Mouse (Mus musculus): ENCODE measurements around the gene E030030I06Rik.
A peak's percentile ranks its signal among the peaks of the same experiment; 100 is the strongest.
"Not testable (repeated sequence)": the region's sequence is repeated elsewhere in the genome, so short reads cannot be mapped to it uniquely, and the experiment has no call there.

The E030030I06Rik gene

GRCm38 (mm10) chr10:22151863-22152640, 3.0 kb upstream of the E030030I06Rik start:
- DNase-seq (ENCODE audit: low spot score) = not testable (repeated sequence)

GRCm38 (mm10) chr10:22151056-22151862, 2.2 kb upstream of the E030030I06Rik start:
- DNase-seq (ENCODE audit: low spot score) = not testable (repeated sequence)

GRCm38 (mm10) chr10:22150593-22150992, 1.5 kb upstream of the E030030I06Rik start:
- DNase-seq (ENCODE audit: low spot score) = no peak

GRCm38 (mm10) chr10:22149691-22150465, 808 bp upstream of the E030030I06Rik start:
- peak; percentile 24 for DNase-seq (ENCODE audit: low spot score)

GRCm38 (mm10) chr10:22148441-22149072, 513 bp downstream of the E030030I06Rik start:
- peak; percentile 52 for DNase-seq (ENCODE audit: low spot score)

- no peak for DNase-seq (ENCODE audit: low spot score)
Observed at GRCm38 (mm10) chr10:22142926-22143325, 6.1 kb downstream of the E030030I06Rik start.

DNA sequence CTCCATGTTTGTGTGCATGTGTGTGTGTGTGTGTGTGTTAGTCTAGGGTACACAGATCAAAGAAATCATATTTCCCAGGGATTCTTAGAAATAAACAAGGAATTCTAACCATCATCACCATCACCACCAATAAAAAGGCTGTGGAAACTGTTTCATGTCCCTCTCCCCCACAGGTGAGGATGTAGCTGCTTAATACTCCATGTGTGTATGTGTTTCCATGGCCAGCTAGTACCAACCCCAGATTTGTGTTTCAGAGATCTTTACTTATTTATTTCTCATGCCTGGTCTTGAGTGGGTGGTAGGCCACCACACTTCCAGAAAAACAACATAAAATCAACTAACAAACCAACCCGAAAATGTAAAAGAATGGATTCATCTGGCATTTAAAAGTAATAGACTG, 6.9 kb downstream of the E030030I06Rik start:
- not testable (repeated sequence) for DNase-seq (ENCODE audit: low spot score)

- DNase-seq (ENCODE audit: low spot score) = peak; percentile 52
Observed at GRCm38 (mm10) chr10:22140665-22141280, 8.3 kb downstream of the E030030I06Rik start.

- no peak for DNase-seq (ENCODE audit: low spot score)
Observed at GRCm38 (mm10) chr10:22074531-22074930, 74.5 kb downstream of the E030030I06Rik start.

DNA sequence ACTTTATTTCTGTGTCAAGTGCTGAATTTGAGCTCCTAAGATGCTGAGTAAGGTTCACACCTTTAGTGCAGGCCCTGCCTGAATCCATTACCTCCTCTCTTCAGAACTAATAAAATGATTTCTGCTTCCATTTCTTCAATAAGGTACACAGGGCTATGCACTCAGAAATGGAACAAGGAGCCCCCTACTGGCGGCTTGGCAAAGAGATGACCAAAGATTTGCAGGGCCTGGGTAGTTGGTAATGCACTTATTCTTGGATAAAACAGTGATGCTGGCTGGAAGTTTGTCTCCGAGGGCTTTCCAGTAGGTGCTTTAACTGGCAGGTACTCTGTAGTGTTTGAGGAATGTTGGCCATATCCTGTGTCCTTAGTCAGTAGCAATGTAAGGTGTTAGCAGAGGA, 76.3 kb downstream of the E030030I06Rik start:
- DNase-seq (ENCODE audit: low spot score) = no peak

DNA sequence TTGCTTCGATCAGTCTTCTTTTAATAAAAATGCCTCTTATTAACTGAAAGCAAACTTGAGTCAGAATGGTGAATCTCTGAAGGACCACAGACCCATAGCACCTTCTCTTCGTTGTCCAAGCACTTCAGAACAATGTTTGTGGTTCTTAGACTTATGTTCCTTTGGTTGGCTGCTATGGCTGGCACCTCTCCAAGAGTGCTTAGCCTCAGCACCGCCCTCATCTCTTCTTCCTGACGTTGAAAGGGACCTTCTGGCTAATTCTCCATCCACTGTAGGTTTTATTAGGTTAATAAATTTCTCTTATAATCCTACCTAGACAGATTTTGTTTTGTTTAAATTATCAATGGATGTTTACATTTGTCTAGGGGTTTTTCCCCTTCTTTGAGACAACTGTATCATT, 78.5 kb downstream of the E030030I06Rik start:
- no peak for DNase-seq (ENCODE audit: low spot score)

GRCm38 (mm10) chr10:22070168-22070567, 78.9 kb downstream of the E030030I06Rik start:
- DNase-seq (ENCODE audit: low spot score) = no peak

GRCm38 (mm10) chr10:22067979-22068378, 81.1 kb downstream of the E030030I06Rik start, which contains the start of gene 4930444G20Rik:
4930444G20Rik (minus strand) TSS chr10:22068079.
- DNase-seq (ENCODE audit: low spot score) = not testable (repeated sequence)

Measured in ovary, postnatal 10 days (tissue).